Mouse (Mus musculus): ENCODE results near the gene Csnk2b.

DNA sequence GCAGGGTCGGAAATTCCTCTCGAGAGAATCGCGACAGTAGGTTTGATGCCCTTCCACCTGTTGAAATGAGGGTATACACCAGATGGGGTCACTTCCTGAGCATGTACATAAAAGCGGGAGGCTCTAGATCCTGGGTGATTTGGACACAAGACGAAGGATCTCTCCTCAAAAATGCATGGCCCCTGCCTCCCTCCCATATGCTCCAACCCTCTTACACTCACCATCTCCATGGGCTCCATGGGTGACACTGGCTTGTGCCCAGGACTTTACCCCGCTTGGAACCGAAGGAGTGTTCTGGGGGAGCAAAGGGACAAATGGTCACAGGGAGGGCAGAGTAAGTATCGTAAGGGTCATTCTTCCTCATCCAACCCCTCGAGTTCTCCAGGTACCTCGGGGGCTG lies 39.6 kb upstream of the Csnk2b start:
- TF ChIP-seq POLR2A (IDR thresholded peaks at IDR 0.05; ENCODE audit: borderline replicate concordance, extremely low read depth, insufficient read depth, insufficient read length, poor library complexity, severe bottlenecking), result no peak
- TF ChIP-seq CTCF (IDR thresholded peaks at IDR 0.05; ENCODE audit: borderline replicate concordance, extremely low read depth, insufficient read depth, insufficient read length), result no peak

All from brain, embryonic 14.5 days (tissue).